Mouse (Mus musculus) small intestine, adult 2 months (tissue): Measurements from ENCODE around the gene Rnf5. TPM values are rescaled to one million over a fixed set of nuclear protein-coding genes. Genes with fewer than 3 reads are reported as not detected.

Experiments used
- H3K27ac ChIP-seq: fragments of 200-500 bp; 2 replicates; pipeline ENCODE4 v1.5.1; 2012; ENCODE audit warnings: low read depth, low read length, control low read depth, inconsistent platforms; ENCODE audit not compliant: insufficient read depth
- H3K27me3 ChIP-seq: fragments of 200-500 bp; 2 replicates; pipeline ENCODE4 v1.6.1; 2012; ENCODE audit warnings: mild to moderate bottlenecking, moderate library complexity, low read length, inconsistent platforms; ENCODE audit not compliant: control insufficient read depth, insufficient read depth
- H3K36me3 ChIP-seq: fragments of 200-500 bp; 2 replicates; pipeline ENCODE4 v1.6.1; 2012; ENCODE audit warnings: mild to moderate bottlenecking, low read length, control low read depth, inconsistent platforms; ENCODE audit not compliant: control insufficient read depth, insufficient read depth
- H3K4me1 ChIP-seq: fragments of 200-500 bp; 2 replicates; pipeline ENCODE4 v1.6.1; 2012; ENCODE audit warnings: low read length, inconsistent platforms, mixed read lengths; ENCODE audit not compliant: control insufficient read depth, insufficient read depth, insufficient read length
- H3K4me3 ChIP-seq: fragments of 200-500 bp; 2 replicates; pipeline ENCODE4 v1.5.1; 2012; ENCODE audit warnings: low read depth, mild to moderate bottlenecking, control low read depth, inconsistent platforms, low read length, moderate library complexity
- CTCF ChIP-seq: fragments of 200-500 bp; IDR thresholded peaks from 2 replicates; pipeline ENCODE4 v1.5.1; 2012; ENCODE audit warnings: low read depth, mild to moderate bottlenecking, control low read depth, inconsistent platforms, low read length, moderate library complexity, mixed read lengths; ENCODE audit not compliant: insufficient replicate concordance, insufficient read length; ENCODE audit errors: extremely low read depth
- POLR2A ChIP-seq: fragments of 200-500 bp; IDR thresholded peaks from 2 replicates; pipeline ENCODE4 v1.6.1; 2012; ENCODE audit warnings: low read depth, mild to moderate bottlenecking, control low read depth, inconsistent platforms, low read length, moderate library complexity
- WGBS: fragments of 180-500 bp; shearing (Covaris S2); methylation state at CpG from one replicate; pipeline ENCODE4 v1.1.7; 2018; 5-methylcytosine and 5-hydroxymethylcytosine counted together
- polyA plus RNA-seq: library from polyadenylated mRNA; depleted of rRNA; stranded (reverse); fragments of >200 nt; gene quantifications from 2 replicates; pipeline ENCODE4 v1.2.3, GENCODE M21; 2012

Rnf5 gene
- polyA plus RNA-seq, 1 experiment: 147 TPM

DNA sequence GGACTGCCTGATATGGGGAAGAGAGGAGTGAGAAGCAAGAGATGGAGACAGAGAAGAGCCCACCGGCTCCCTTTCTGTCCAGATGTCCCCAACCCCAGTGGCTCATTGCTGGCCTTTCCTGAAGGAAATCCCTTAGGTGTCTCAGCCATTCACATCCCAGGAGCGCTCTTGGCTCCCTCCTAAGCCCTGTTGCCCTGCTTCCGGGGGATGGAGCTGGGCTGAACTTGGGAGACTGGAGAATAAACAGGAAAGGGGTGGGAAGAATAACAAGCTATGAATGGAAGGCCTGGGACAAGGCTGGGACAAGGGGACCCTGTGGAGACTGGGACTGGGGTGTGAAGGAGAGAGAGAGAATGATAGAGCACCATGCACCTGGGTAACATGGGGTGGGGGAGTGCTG lies 38.7 kb downstream of the Rnf5 start:
- peaks cover 17% of the 10 kb centered on the region for H3K4me1 ChIP-seq
- H3K36me3 ChIP-seq: no peaks in the 10 kb centered on the region
- 73% methylated on average over 3 of the region's 3 CpGs for WGBS
- peak overlapping the region; percentile 45 for H3K27ac ChIP-seq
- H3K4me3 ChIP-seq: peak overlapping the region; percentile 37
- no peaks in the 10 kb centered on the region for H3K27me3 ChIP-seq
- TF ChIP-seq POLR2A (no peak), CTCF (no peak)

DNA sequence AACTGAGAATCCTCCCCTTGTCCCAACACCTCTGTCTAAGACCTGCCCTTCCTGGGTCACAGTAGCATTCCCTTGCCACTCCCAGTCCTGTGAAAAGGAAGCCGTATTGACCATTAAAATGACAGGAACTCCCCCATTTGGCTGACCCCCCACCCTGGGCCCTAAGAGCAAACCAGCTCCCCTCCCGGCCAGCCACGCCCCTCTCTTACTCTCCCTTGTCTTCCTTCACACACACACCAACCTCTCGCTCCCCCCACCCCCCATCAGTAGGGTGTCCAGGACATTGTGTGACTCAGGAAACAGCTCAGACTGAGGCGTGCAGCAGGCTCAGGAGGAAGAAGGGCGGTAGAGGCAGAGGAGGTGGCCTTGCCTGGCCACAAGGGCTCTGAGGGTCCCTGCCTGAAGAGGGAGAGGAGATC lies 39.5 kb downstream of the Rnf5 start, which contains the start of gene Notch4:
Gene Notch4 (plus strand): TSS at position 266 of the 419 bp plus-strand sequence.
- WGBS: 9% methylated on average over 6 of the region's 6 CpGs
- Histone ChIP-seq H3K27ac (peak within 1 kb of the TSS; percentile 45), H3K36me3 (no peaks in the 10 kb centered on the region), H3K4me3 (peak within 1 kb of the TSS; percentile 37), H3K27me3 (no peaks in the 10 kb centered on the region), H3K4me1 (peaks cover 20% of the 10 kb centered on the region)
- TF ChIP-seq POLR2A (no peak), CTCF (no peak)

DNA sequence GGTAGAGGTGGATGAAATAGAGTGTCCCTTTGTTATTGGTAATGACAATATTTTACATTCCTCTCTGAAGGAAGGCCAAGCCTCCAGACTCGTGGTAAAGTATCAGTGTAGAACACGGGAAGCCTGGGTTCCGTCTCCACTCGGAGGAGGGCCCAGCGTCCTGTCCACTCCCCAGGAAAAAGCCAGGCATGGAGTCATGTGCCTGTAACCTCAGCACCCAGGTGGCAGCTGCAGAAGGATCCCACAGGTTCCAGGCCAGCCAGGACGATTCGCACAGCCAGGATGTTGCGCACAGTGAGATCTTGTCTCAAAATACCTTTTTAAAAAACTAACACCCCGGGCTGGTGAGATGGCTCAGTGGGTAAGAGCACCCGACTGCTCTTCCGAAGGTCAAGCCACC lies 40.1 kb downstream of the Rnf5 start:
- no peak overlapping the region for H3K4me3 ChIP-seq

DNA sequence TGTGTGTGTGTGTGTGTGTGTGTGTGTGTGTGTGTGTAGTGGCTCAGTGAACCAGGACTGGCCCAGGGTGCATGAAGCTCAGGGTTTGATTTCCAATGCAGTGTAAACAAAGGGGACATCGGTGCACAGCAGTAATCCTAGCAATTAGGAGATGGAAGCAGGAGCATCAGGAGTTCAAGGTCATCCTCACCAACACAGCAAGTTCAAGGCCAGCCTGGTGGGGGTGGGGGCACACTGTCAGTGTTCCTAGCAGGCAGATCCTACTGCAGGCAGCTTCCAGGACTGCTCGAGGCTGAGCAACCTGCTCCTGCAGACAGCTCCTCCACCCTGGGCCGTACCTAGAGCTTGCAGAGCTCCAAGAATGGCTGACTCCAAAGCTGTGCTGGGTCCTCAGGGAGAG lies 40.9 kb downstream of the Rnf5 start:
- TF ChIP-seq CTCF (no peak), POLR2A (no peak)
- Histone ChIP-seq H3K4me3 (no peak overlapping the region), H3K4me1 (peaks cover 16% of the 10 kb centered on the region), H3K36me3 (no peaks in the 10 kb centered on the region), H3K27ac (no peak overlapping the region), H3K27me3 (no peaks in the 10 kb centered on the region)
- WGBS: 67% methylated on average over 3 of the region's 3 CpGs

More for the DNA sequence above, 40.1 kb downstream of the Rnf5 start:
- no peaks in the 10 kb centered on the region for H3K27me3 ChIP-seq
- H3K27ac ChIP-seq: no peak overlapping the region
- peaks cover 18% of the 10 kb centered on the region for H3K4me1 ChIP-seq
- TF ChIP-seq CTCF: no peak
- TF ChIP-seq POLR2A: no peak
- H3K36me3 ChIP-seq: no peaks in the 10 kb centered on the region
- 80% methylated on average over 11 of the region's 11 CpGs for WGBS

DNA sequence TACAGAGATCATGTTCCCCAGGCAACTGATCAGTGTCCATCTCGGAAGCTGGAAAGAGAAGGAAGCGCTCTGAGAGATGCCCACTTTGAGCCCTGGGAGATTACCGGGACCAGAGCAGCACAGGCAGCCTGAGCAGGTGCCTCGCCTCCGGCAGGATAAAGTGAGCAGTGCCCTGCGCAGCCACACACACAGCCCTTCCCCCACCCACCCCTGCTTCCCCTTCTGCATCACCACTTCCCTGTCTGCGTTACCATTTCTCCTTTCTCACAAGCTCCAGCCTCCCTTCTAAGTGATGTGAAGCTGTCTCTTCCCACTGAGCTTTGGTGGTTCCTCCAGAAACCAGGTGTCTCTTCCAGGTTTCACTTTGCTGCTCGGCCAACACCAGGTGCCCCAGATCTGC lies 42.3 kb downstream of the Rnf5 start:
- Histone ChIP-seq H3K4me3 (peak overlapping the region; percentile 43), H3K4me1 (peaks cover 10% of the 10 kb centered on the region), H3K27ac (peak overlapping the region; percentile 30; the same call in 1 of the 2 replicates), H3K27me3 (no peaks in the 10 kb centered on the region), H3K36me3 (no peaks in the 10 kb centered on the region)
- 63% methylated on average over 8 of the region's 8 CpGs for WGBS
- TF ChIP-seq POLR2A (no peak), CTCF (no peak)

DNA sequence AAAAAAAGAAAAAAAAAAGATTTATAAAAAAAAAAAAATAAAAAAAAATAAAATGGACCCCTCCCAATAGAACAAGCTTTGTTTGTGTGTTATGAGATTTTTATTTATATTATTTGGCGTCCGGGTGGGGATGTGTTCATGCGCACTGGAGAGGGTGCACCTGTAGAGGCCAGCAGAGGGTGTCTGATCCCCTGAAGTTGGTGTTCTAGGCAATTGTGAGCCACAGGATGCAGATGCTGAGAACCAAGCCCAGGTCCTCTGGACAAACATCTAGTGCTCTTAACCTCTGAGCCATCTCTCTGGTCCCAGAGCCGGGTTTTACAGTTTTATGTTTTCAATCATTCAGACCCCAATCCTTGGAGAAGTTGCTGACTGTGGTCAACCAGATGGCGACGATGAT lies 43.1 kb downstream of the Rnf5 start:
- TF ChIP-seq CTCF: peak; percentile 13; the same call in 1 of the 2 replicates
- no peak for TF ChIP-seq POLR2A
- WGBS: 93% methylated on average over 6 of the region's 6 CpGs
- no peaks in the 10 kb centered on the region for H3K27me3 ChIP-seq
- H3K36me3 ChIP-seq: no peaks in the 10 kb centered on the region
- no peak overlapping the region for H3K4me3 ChIP-seq
- no peak overlapping the region for H3K27ac ChIP-seq
- H3K4me1 ChIP-seq: peaks cover 10% of the 10 kb centered on the region

DNA sequence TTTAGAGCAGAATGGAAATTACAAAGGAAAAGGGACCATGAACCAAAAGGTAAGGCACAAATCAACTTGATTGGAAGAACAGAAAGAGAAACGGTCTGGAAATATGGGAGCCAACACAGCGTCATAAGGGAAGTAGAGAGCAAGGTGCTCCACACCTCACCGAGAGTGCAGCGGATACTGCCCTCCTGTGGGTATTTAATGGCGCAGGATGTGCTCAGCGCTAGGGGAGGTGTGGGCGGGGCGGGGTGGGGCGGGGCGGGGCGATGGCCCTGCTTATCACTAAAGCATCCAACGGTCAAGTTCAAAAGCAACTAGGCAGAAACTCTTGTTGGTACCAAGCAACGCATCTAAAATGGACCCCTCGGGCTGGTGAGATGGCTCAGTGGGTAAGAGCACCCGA lies 43.6 kb downstream of the Rnf5 start:
- TF ChIP-seq POLR2A (no peak), CTCF (peak; percentile 44; the same call in 1 of the 2 replicates)

DNA sequence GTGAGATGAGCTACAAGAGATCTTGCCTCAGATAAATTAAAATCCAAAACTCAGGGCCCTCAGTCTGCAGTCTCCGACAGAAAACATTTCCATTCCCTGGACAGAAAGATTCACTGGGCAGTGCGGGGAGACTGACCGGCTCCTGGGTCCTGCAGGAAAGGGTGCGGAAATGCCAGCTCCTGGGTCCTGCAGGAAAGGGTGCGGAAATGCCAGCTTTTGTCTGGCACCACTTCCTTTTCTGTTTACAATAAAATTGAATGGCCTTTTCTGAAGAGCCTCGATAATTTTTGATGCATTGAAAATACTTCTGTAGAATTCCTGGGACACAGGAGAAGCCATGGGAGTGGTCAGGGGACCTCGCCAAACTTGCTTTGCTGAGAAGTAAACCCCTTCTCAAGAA lies 44.4 kb downstream of the Rnf5 start:
- TF ChIP-seq CTCF: no peak
- no peak for TF ChIP-seq POLR2A

More for the DNA sequence above, 43.6 kb downstream of the Rnf5 start:
- no peak overlapping the region for H3K4me3 ChIP-seq
- no peaks in the 10 kb centered on the region for H3K27me3 ChIP-seq
- peaks cover 10% of the 10 kb centered on the region for H3K4me1 ChIP-seq
- H3K27ac ChIP-seq: peak overlapping the region; percentile 25; the same call in 1 of the 2 replicates
- no peaks in the 10 kb centered on the region for H3K36me3 ChIP-seq
- WGBS: 17% methylated on average over 15 of the region's 15 CpGs

More for the DNA sequence above, 44.4 kb downstream of the Rnf5 start:
- H3K27ac ChIP-seq: no peak overlapping the region
- no peaks in the 10 kb centered on the region for H3K27me3 ChIP-seq
- H3K4me1 ChIP-seq: peaks cover 7% of the 10 kb centered on the region
- H3K36me3 ChIP-seq: no peaks in the 10 kb centered on the region
- H3K4me3 ChIP-seq: no peak overlapping the region
- WGBS: 77% methylated on average over 7 of the region's 7 CpGs
